Mouse (Mus musculus) ES-Bruce4 (cell line): ENCODE measurements around the gene Ptprd. TPM values are rescaled to one million over a fixed set of nuclear protein-coding genes. Genes with fewer than 3 reads are reported as not detected.

Experiments used
- H3K27ac ChIP-seq: 2 replicates; pipeline ENCODE4 v1.5.1; 2012; ENCODE audit warnings: low read length, inconsistent platforms; ENCODE audit not compliant: insufficient read depth
- H3K27me3 ChIP-seq: 2 replicates; pipeline ENCODE4 v1.6.1; 2012; ENCODE audit warnings: mild to moderate bottlenecking, low read length, inconsistent platforms; ENCODE audit not compliant: control insufficient read depth, poor library complexity, insufficient read depth, severe bottlenecking
- H3K36me3 ChIP-seq: 2 replicates; pipeline ENCODE4 v1.6.1; 2012; ENCODE audit warnings: inconsistent platforms, mild to moderate bottlenecking, low read length, moderate library complexity; ENCODE audit not compliant: control insufficient read depth, poor library complexity, insufficient read depth, severe bottlenecking
- H3K4me1 ChIP-seq: one replicate; pipeline ENCODE4 v1.8.1; 2011; ENCODE audit warnings: low read length; ENCODE audit not compliant: control insufficient read depth, insufficient read depth
- H3K4me3 ChIP-seq: 2 replicates; pipeline ENCODE4 v1.5.1; 2011; ENCODE audit warnings: low read depth, mild to moderate bottlenecking, low read length
- H3K9ac ChIP-seq: 2 replicates; pipeline ENCODE4 v1.6.1; 2012; ENCODE audit warnings: low read depth, mild to moderate bottlenecking, inconsistent platforms; ENCODE audit not compliant: poor library complexity, severe bottlenecking
- H3K9me3 ChIP-seq: replicated peaks from 2 replicates; pipeline ENCODE4 v1.6.1; 2012; ENCODE audit warnings: mild to moderate bottlenecking, low read length, inconsistent platforms; ENCODE audit not compliant: control insufficient read depth, poor library complexity, insufficient read depth, severe bottlenecking
- CTCF ChIP-seq: IDR thresholded peaks from one replicate; pipeline ENCODE4 v1.8.1; 2011; ENCODE audit warnings: low read depth, low read length
- EP300 ChIP-seq: IDR thresholded peaks from 2 replicates; pipeline ENCODE4 v1.6.1; 2011; ENCODE audit warnings: low read depth, low read length; ENCODE audit not compliant: insufficient read depth
- POLR2A ChIP-seq: IDR thresholded peaks from one replicate; pipeline ENCODE4 v1.8.1; 2011; ENCODE audit warnings: low read length; ENCODE audit not compliant: insufficient read depth
- polyA plus RNA-seq: library from polyadenylated mRNA; stranded (reverse); fragments of >200 nt; gene quantifications from 2 replicates; pipeline ENCODE4 v1.2.4, GENCODE M21; 2011; ENCODE audit warnings: low read depth; ENCODE audit not compliant: missing spikeins, insufficient read depth, insufficient read length

The Ptprd gene
- polyA plus RNA-seq, 1 experiment, result 2.8 TPM

DNA sequence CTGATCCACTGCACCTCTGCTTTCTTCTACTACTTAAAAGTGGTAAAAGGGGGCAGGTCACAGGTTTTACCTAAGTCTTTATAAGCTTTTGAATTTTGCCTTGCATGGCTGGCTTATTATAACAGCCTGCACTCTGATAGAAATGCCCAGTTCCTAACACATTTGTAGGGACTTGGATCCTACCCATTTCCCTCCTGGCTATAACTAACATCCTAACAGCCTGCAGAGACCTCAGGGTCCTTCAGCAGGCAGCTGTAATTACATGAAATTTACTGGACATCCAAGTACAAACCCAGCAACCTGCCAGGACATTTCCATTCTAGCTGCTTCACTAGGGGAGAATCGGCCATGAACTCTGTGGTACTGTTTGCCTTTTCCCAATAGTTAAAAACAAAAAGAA, 1751.2 kb downstream of the Ptprd start:
- Histone ChIP-seq H3K36me3 (no peaks in the 10 kb centered on the region), H3K9ac (no peak overlapping the region), H3K27ac (no peak overlapping the region), H3K4me1 (no peaks in the 10 kb centered on the region), H3K4me3 (no peak overlapping the region), H3K9me3 (no peaks in the 10 kb centered on the region), H3K27me3 (no peaks in the 10 kb centered on the region; the same call in 1 of the 2 replicates)
- no peak for TF ChIP-seq CTCF
- no peak for TF ChIP-seq POLR2A
- no peak for TF ChIP-seq EP300

DNA sequence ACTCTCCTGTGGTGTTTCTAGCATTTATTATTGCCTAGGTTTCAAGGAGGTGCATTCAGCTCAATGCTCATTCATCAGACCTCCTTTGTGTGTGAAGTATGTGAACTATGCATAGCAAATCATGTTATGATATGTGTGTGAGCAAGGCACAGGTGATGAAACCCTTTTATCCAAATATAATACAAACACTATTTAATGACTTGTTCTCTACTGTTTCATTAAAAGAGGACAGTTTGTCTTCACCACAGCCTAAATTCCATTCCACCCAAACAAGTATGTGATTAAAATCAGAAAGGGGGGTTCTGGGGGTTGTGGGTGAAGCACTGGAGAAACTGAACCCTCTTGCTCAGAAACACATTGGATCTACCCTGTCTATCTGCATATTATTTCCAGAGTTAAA, 1752.1 kb downstream of the Ptprd start:
- H3K4me3 ChIP-seq, result no peak overlapping the region
- no peaks in the 10 kb centered on the region for H3K9me3 ChIP-seq
- H3K36me3 ChIP-seq, result no peaks in the 10 kb centered on the region
- H3K27me3 ChIP-seq, result no peaks in the 10 kb centered on the region; the same call in 1 of the 2 replicates
- H3K9ac ChIP-seq, result no peak overlapping the region
- TF ChIP-seq POLR2A, result no peak
- TF ChIP-seq EP300, result no peak
- no peak for TF ChIP-seq CTCF
- no peak overlapping the region for H3K27ac ChIP-seq
- H3K4me1 ChIP-seq, result no peaks in the 10 kb centered on the region

DNA sequence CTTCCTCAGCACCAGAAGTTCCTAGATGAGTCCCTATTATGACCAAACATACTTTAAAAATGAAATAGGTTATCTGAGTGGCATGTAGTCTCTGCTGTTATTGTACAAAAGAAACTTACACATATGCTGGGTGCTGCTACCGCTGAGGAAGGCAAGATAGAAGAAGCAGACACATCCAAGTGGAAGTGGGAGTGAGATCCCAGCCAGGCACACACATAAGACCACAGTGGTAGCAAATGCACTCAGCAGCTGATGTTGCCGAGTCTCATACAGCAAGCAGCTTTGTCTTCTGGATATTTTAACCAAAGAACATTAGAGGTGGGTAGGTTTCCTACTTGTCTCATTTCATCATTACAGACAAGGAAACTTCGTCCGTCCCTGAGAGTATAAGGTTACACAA, 1759.5 kb downstream of the Ptprd start:
- Histone ChIP-seq H3K27me3 (peaks cover 8% of the 10 kb centered on the region), H3K4me1 (no peaks in the 10 kb centered on the region), H3K36me3 (no peaks in the 10 kb centered on the region), H3K4me3 (no peak overlapping the region), H3K9ac (no peak overlapping the region), H3K9me3 (no peaks in the 10 kb centered on the region), H3K27ac (no peak overlapping the region)
- TF ChIP-seq POLR2A, result no peak
- no peak for TF ChIP-seq CTCF
- no peak for TF ChIP-seq EP300

DNA sequence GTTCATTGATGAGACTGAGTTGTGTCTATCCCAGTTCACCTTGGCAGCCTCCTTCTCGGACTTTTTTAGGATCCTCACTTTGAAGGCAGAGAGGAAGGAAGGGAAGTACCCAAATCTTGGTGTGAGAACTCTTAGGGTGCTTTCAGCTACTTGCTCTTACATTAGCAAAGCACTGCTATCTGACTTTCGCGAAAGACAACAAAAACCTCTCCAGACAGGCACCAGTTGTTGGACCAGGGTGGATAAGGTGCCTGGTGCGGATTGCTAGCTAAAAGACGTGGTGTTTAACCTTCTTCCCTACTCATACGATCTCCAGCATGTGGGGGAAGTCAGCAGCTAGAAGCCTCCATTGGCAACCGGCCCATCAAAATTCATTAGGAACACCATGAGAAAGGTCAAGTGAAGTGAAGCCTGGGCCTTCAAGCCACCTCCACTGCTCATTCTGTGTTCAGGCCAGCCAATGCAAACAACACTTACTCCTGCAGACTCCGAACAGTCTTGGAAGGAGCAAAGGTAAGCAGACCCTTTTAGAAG, 1760.7 kb downstream of the Ptprd start:
- no peak for TF ChIP-seq CTCF
- TF ChIP-seq POLR2A, result no peak
- TF ChIP-seq EP300, result no peak
- no peak overlapping the region for H3K4me3 ChIP-seq
- H3K27me3 ChIP-seq, result peaks cover 8% of the 10 kb centered on the region
- no peak overlapping the region for H3K27ac ChIP-seq
- H3K9ac ChIP-seq, result no peak overlapping the region
- no peaks in the 10 kb centered on the region for H3K36me3 ChIP-seq
- H3K9me3 ChIP-seq, result no peaks in the 10 kb centered on the region
- no peaks in the 10 kb centered on the region for H3K4me1 ChIP-seq

DNA sequence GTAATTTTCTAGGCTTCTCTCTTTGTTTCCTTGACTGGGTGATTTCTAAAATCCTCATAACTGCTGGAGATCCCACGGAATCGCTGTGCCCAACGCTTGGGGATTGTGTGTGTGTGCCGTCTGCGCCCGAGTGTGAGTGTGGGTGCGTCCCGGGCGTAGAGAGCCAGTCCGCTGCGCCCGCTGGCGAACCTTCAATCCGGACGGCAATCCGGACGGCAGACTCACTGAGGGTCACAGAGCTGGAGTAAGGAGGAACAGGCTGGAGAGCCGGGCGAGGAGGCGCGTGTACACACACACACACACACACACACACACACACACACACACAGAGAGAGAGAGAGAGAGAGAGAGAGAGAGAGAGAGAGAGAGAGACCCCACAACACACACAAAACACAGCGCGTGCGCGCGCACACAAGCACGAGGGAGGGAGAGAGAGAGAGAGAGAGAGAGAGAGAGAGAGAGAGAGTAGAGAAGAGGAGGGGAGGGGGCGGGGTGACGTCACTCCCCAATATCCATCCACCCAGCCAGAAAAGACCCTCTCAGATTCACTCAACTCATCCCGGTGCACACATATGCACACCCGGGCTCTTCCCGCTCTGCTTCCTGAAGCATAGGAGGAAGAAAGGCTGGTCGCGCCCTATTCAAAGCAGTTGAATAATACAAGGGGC, 1761.3 kb downstream of the Ptprd start:
- Histone ChIP-seq H3K9me3 (no peaks in the 10 kb centered on the region), H3K27ac (no peak overlapping the region), H3K4me1 (no peaks in the 10 kb centered on the region), H3K9ac (peak overlapping the region; percentile 88), H3K4me3 (peak overlapping the region; percentile 69), H3K36me3 (no peaks in the 10 kb centered on the region), H3K27me3 (peaks cover 8% of the 10 kb centered on the region)
- no peak for TF ChIP-seq CTCF
- TF ChIP-seq EP300, result no peak
- TF ChIP-seq POLR2A, result no peak

DNA sequence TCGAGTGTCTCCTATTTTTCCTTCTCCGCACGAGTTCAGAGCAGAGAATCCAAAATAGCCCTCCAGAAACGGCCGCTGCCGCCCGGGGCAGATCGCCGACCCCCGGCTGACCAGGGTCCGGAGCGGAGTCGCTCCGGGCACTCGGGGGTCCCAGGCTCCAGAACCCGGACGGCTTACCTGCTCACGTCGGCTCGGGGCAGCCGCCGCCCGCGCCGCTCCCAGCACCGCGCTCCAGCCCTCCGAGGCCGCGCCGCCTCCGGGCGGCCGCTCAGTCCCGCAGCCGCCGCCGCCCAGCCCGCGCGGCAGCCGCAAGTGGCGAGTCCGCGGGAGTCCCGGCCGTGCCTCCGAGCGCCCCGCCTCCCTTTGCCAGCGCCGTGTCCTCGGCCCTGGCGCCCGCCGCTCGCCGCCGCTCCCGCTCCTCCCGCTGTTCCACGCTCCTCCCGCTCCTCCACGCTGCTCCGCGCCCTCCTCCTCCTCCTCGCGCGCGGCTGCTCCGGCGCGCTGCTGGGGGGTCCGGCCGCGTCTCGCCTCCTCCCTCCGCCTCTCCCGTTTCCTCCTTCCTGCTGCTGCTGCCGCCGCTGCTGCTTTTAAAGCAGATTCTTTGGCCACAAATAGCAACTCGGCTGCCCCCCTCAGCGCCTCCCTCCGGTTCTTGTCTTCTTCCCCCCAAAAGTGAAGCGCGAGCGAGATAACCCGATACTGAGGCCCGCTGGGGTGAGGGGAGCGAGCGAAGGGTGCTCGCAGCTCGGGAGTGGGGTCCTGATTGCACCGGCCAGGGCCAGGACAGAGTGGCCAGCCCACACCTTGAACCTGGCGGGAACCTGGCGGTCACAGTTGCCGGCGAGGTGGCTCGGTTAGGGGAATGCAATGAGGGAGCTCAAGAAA, 1762.1 kb downstream of the Ptprd start:
- Histone ChIP-seq H3K27ac (no peak overlapping the region), H3K27me3 (peaks cover 8% of the 10 kb centered on the region), H3K4me3 (peak overlapping the region; percentile 69), H3K9me3 (no peaks in the 10 kb centered on the region), H3K9ac (peak overlapping the region; percentile 88), H3K36me3 (no peaks in the 10 kb centered on the region), H3K4me1 (no peaks in the 10 kb centered on the region)
- TF ChIP-seq CTCF (no peak), EP300 (no peak), POLR2A (no peak)
